Mouse (Mus musculus): ENCODE data around the gene Fam221a. TPM values are rescaled to one million over a fixed set of nuclear protein-coding genes. Genes with fewer than 3 reads are reported as not detected.

The Fam221a gene
- polyA plus RNA-seq, 1 experiment from 2014 or later, result 3.4 TPM

GRCm38 (mm10) chr6:49360420-49360819, 7.1 kb upstream of the Fam221a start:
- no peaks in the 10 kb centered on the region for H3K9me3 ChIP-seq (ENCODE audit: control insufficient read depth, low read length)
- ATAC-seq (ENCODE audit: low FRiP score, low TSS enrichment) (no peak), DNase-seq (no peak)
- H3K36me3 ChIP-seq (ENCODE audit: control insufficient read depth, insufficient read depth, low read length), result no peaks in the 10 kb centered on the region
- no peaks in the 10 kb centered on the region for H3K27me3 ChIP-seq (ENCODE audit: control insufficient read depth, insufficient read depth, low read length)
- H3K4me1 ChIP-seq (ENCODE audit: control insufficient read depth, insufficient read depth, low read length), result no peaks in the 10 kb centered on the region
- H3K4me2 ChIP-seq (ENCODE audit: low read length), result no peak overlapping the region
- no peak overlapping the region for H3K9ac ChIP-seq (replicated peaks; ENCODE audit: low read length)
- H3K4me3 ChIP-seq (replicated peaks; ENCODE audit: low read depth, low read length), result no peak overlapping the region
- H3K27ac ChIP-seq (replicated peaks; ENCODE audit: low read depth, low read length), result no peak overlapping the region

GRCm38 (mm10) chr6:49368212-49368611, 673 bp downstream of the Fam221a start:
- Histone ChIP-seq H3K27ac (replicated peaks; ENCODE audit: low read depth, low read length) (no peak overlapping the region), H3K4me3 (replicated peaks; ENCODE audit: low read depth, low read length) (peak overlapping the region; percentile 57), H3K36me3 (ENCODE audit: control insufficient read depth, insufficient read depth, low read length) (no peaks in the 10 kb centered on the region), H3K9ac (replicated peaks; ENCODE audit: low read length) (peak overlapping the region; percentile 54), H3K4me2 (ENCODE audit: low read length) (peak overlapping the region; percentile 90), H3K9me3 (ENCODE audit: control insufficient read depth, low read length) (no peaks in the 10 kb centered on the region), H3K4me1 (ENCODE audit: control insufficient read depth, insufficient read depth, low read length) (peaks cover 4% of the 10 kb centered on the region), H3K27me3 (ENCODE audit: control insufficient read depth, insufficient read depth, low read length) (no peaks in the 10 kb centered on the region)
- 29% methylated on average over 3 of the region's 3 CpGs for WGBS
- ATAC-seq (ENCODE audit: low FRiP score, low TSS enrichment) (no peak), DNase-seq (no peak)

DNA sequence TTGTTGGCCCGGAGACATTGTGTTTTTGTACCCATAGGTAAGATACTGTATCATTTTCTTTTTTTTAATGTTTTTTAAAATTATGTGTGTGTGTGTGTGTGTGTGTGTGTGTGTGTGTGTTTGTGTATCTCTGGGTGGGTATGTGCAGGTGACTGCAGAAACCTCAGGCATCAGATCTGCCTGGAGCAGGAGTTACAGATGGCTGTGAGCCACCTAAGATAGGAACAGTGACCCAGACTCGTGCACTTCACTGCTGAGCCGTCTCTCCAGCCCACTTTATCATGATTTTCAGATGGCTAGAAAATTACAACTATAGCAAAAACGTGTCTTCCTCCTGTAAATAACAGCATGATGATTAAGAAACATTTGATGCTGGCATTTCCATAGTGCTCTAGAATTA, 5.2 kb downstream of the Fam221a start:
- Histone ChIP-seq H3K36me3 (ENCODE audit: control insufficient read depth, insufficient read depth, low read length) (no peaks in the 10 kb centered on the region), H3K4me1 (ENCODE audit: control insufficient read depth, insufficient read depth, low read length) (peaks cover 4% of the 10 kb centered on the region), H3K4me3 (replicated peaks; ENCODE audit: low read depth, low read length) (no peak overlapping the region), H3K27ac (replicated peaks; ENCODE audit: low read depth, low read length) (no peak overlapping the region), H3K27me3 (ENCODE audit: control insufficient read depth, insufficient read depth, low read length) (no peaks in the 10 kb centered on the region), H3K9me3 (ENCODE audit: control insufficient read depth, low read length) (no peaks in the 10 kb centered on the region), H3K9ac (replicated peaks; ENCODE audit: low read length) (no peak overlapping the region), H3K4me2 (ENCODE audit: low read length) (no peak overlapping the region)
- 89% methylated on average over 4 of the region's 4 CpGs for WGBS
- DNase-seq (no peak), ATAC-seq (ENCODE audit: low FRiP score, low TSS enrichment) (no peak)

DNA sequence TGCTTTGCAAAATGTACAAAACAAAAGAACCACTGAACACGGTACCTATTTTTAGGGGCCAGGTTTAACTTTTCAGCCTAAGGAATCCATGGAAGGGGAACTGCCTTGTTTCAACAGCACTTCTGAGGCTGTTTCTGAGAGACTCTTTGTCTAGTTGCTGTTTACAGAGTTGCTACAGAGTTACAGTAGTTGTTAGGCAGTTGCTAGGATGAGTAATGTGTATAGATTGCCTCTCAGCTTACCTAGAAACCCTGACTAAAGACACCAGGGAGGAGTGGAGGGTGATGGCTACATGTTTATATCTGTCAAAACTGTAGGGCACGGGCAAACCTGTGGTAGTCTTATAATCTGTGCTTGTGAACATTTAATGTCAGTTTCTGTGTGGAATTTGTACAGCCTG, 6.4 kb downstream of the Fam221a start:
- Histone ChIP-seq H3K4me1 (ENCODE audit: control insufficient read depth, insufficient read depth, low read length) (no peaks in the 10 kb centered on the region), H3K9me3 (ENCODE audit: control insufficient read depth, low read length) (no peaks in the 10 kb centered on the region), H3K4me3 (replicated peaks; ENCODE audit: low read depth, low read length) (no peak overlapping the region), H3K27ac (replicated peaks; ENCODE audit: low read depth, low read length) (no peak overlapping the region), H3K27me3 (ENCODE audit: control insufficient read depth, insufficient read depth, low read length) (no peaks in the 10 kb centered on the region), H3K4me2 (ENCODE audit: low read length) (no peak overlapping the region), H3K36me3 (ENCODE audit: control insufficient read depth, insufficient read depth, low read length) (no peaks in the 10 kb centered on the region), H3K9ac (replicated peaks; ENCODE audit: low read length) (no peak overlapping the region)
- DNase-seq, result no peak
- ATAC-seq (ENCODE audit: low FRiP score, low TSS enrichment), result no peak
- WGBS, result 74% methylated on average over 2 of the region's 2 CpGs

DNA sequence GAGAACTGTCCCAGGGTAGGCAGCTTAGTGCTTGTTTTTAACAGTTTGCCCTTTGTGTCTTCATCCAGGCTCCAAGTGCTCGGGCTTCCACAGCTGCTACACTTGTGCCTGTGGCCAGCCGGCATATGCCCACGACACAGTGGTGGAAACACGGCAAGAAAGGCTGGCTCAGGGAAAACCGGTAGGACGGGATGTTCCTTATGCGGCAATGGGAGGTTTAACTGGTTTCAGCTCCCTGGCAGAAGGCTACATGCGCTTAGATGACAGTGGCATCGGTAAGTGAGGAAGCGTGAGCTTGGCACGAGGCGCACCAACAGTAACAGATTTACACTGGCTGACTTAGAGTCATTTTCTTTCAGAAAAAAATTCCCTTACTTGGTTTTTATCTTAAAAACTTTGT, 10.8 kb downstream of the Fam221a start:
- Histone ChIP-seq H3K9me3 (ENCODE audit: control insufficient read depth, low read length) (no peaks in the 10 kb centered on the region), H3K4me2 (ENCODE audit: low read length) (no peak overlapping the region), H3K9ac (replicated peaks; ENCODE audit: low read length) (no peak overlapping the region), H3K4me3 (replicated peaks; ENCODE audit: low read depth, low read length) (no peak overlapping the region), H3K27ac (replicated peaks; ENCODE audit: low read depth, low read length) (no peak overlapping the region), H3K4me1 (ENCODE audit: control insufficient read depth, insufficient read depth, low read length) (no peaks in the 10 kb centered on the region), H3K36me3 (ENCODE audit: control insufficient read depth, insufficient read depth, low read length) (no peaks in the 10 kb centered on the region), H3K27me3 (ENCODE audit: control insufficient read depth, insufficient read depth, low read length) (no peaks in the 10 kb centered on the region)
- ATAC-seq (ENCODE audit: low FRiP score, low TSS enrichment) (no peak), DNase-seq (no peak)
- WGBS, result 76% methylated on average over 12 of the region's 12 CpGs

GRCm38 (mm10) chr6:49394276-49394675, 26.7 kb downstream of the Fam221a start:
- ATAC-seq (ENCODE audit: low FRiP score, low TSS enrichment), result no peak
- no peak for DNase-seq
- no peaks in the 10 kb centered on the region for H3K27me3 ChIP-seq (ENCODE audit: control insufficient read depth, insufficient read depth, low read length)
- H3K4me1 ChIP-seq (ENCODE audit: control insufficient read depth, insufficient read depth, low read length), result no peaks in the 10 kb centered on the region
- WGBS, result 61% methylated on average over 1 of the region's 1 CpGs
- no peak overlapping the region for H3K4me3 ChIP-seq (replicated peaks; ENCODE audit: low read depth, low read length)
- no peak overlapping the region for H3K27ac ChIP-seq (replicated peaks; ENCODE audit: low read depth, low read length)
- H3K9me3 ChIP-seq (ENCODE audit: control insufficient read depth, low read length), result no peaks in the 10 kb centered on the region
- no peak overlapping the region for H3K9ac ChIP-seq (replicated peaks; ENCODE audit: low read length)
- no peak overlapping the region for H3K4me2 ChIP-seq (ENCODE audit: low read length)
- no peaks in the 10 kb centered on the region for H3K36me3 ChIP-seq (ENCODE audit: control insufficient read depth, insufficient read depth, low read length)

GRCm38 (mm10) chr6:49395316-49395715, 27.8 kb downstream of the Fam221a start, which contains the start of gene Stk31:
Gene Stk31 (plus strand): TSS chr6:49395604.
- H3K4me1 ChIP-seq (ENCODE audit: control insufficient read depth, insufficient read depth, low read length), result no peaks in the 10 kb centered on the region
- WGBS, result 84% methylated on average over 34 of the region's 34 CpGs
- no peaks in the 10 kb centered on the region for H3K27me3 ChIP-seq (ENCODE audit: control insufficient read depth, insufficient read depth, low read length)
- DNase-seq, result no peak
- no peaks in the 10 kb centered on the region for H3K36me3 ChIP-seq (ENCODE audit: control insufficient read depth, insufficient read depth, low read length)
- H3K27ac ChIP-seq (replicated peaks; ENCODE audit: low read depth, low read length), result no peak within 1 kb of the TSS
- no peak within 1 kb of the TSS for H3K4me2 ChIP-seq (ENCODE audit: low read length)
- no peaks in the 10 kb centered on the region for H3K9me3 ChIP-seq (ENCODE audit: control insufficient read depth, low read length)
- no peak for ATAC-seq (ENCODE audit: low FRiP score, low TSS enrichment)
- no peak within 1 kb of the TSS for H3K4me3 ChIP-seq (replicated peaks; ENCODE audit: low read depth, low read length)
- H3K9ac ChIP-seq (replicated peaks; ENCODE audit: low read length), result no peak within 1 kb of the TSS

- DNase-seq (peak; percentile 67), ATAC-seq (ENCODE audit: low FRiP score, low TSS enrichment) (no peak)
- Histone ChIP-seq H3K36me3 (ENCODE audit: control insufficient read depth, insufficient read depth, low read length) (no peaks in the 10 kb centered on the region), H3K4me3 (replicated peaks; ENCODE audit: low read depth, low read length) (no peak overlapping the region), H3K4me2 (ENCODE audit: low read length) (no peak overlapping the region), H3K9ac (replicated peaks; ENCODE audit: low read length) (no peak overlapping the region), H3K9me3 (ENCODE audit: control insufficient read depth, low read length) (no peaks in the 10 kb centered on the region), H3K27me3 (ENCODE audit: control insufficient read depth, insufficient read depth, low read length) (no peaks in the 10 kb centered on the region), H3K27ac (replicated peaks; ENCODE audit: low read depth, low read length) (no peak overlapping the region), H3K4me1 (ENCODE audit: control insufficient read depth, insufficient read depth, low read length) (no peaks in the 10 kb centered on the region)
Observed at GRCm38 (mm10) chr6:49397466-49397865, 29.9 kb downstream of the Fam221a start.

DNA sequence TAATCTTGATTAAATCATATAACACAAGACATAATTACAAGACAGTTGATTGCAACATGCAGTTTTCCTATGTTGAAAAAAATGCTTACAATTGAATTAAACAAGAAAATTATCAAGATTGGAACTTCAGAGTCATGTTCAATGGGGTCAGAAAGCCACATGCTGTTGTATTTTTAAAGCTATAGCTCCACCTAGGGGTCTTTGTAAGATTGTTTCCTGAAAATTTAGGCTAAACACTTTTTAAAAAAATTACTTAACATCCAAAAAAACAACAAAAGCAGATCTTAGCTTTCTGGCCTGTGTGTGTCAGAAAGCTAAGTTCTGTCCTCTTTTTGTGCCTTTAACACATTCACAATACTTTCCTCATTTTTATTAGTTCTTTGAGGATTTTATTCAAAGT, 30.8 kb downstream of the Fam221a start:
- H3K4me3 ChIP-seq (replicated peaks; ENCODE audit: low read depth, low read length), result no peak overlapping the region
- no peaks in the 10 kb centered on the region for H3K9me3 ChIP-seq (ENCODE audit: control insufficient read depth, low read length)
- ATAC-seq (ENCODE audit: low FRiP score, low TSS enrichment) (no peak), DNase-seq (peak; percentile 80)
- H3K9ac ChIP-seq (replicated peaks; ENCODE audit: low read length), result no peak overlapping the region
- no peaks in the 10 kb centered on the region for H3K4me1 ChIP-seq (ENCODE audit: control insufficient read depth, insufficient read depth, low read length)
- no peaks in the 10 kb centered on the region for H3K36me3 ChIP-seq (ENCODE audit: control insufficient read depth, insufficient read depth, low read length)
- H3K27ac ChIP-seq (replicated peaks; ENCODE audit: low read depth, low read length), result no peak overlapping the region
- no peak overlapping the region for H3K4me2 ChIP-seq (ENCODE audit: low read length)
- H3K27me3 ChIP-seq (ENCODE audit: control insufficient read depth, insufficient read depth, low read length), result no peaks in the 10 kb centered on the region
